Mouse (Mus musculus) layer of hippocampus, adult 9-10 months (tissue): ENCODE data around the gene Taf3.

ENCODE experiments used
- DNase-seq: peaks from one replicate; pipeline ENCODE4 v3.0.0; 2022; ENCODE audit warnings: low spot score

The Taf3 gene

GRCm38 (mm10) chr2:9956546-9956945 is 91.8 kb downstream of the Taf3 start:
- no peak for DNase-seq

DNA sequence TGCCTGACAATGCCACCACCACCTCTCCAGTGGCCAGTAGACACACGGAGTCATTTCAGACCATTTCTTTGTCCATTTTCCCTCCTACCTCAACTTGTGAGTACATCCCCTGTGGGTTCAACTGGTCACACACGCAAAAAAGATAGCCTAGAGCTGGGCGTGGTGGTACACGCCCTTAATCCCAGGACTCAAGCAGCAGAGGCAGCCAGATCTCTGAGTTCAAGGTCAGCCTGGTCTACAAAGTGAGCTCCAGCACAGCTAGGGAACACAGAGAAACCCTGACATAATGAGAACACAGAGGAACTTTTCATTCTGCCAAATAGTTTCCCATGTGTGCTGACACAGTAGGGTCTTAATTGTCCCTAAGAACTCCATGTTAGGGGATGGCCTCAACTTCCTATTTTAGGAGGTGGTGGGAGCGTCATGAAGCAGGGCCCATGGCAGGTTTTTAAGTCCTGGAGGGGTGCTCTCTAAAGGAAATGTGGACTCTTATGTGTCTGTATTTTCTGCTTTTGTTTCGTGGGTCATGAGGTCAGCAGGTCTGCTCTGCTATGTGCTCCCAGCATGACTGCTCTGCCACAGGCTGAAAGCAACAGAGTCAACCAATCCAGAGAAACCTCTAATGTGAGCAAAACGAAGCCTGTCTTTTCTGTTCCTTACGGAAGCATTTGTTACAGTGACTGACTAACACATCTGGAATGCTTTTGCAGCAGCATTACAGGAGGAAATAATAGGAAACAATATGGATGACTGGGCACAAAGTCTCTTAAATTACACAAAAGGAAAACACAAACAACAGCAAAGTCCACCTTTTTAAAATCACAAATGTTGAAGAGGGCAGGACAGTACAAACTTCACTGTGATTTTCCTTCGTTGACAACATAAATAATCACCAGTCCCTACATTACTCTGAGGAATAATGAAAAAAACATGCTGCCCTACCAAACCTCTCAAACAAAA is 92.5 kb downstream of the Taf3 start:
- DNase-seq, result no peak

DNA sequence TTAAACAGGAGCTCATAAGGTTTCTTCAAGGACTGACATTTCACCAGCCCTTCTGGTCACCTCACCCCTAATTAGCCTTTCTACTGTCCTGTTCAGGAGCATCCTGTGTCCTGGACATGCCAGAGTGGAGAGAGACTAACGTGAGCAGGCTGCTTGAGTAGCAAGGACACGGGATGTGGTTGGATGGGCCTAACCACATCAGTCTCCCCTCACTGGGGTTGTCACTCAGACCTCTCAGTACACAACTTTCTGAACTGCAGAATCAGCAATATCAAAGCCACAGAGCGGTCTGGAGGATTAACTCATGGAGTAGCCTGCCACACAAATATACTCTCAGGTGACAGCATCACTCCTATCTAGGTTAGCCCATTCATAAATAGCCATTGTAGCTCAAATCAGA is 101.7 kb downstream of the Taf3 start:
- no peak for DNase-seq

DNA sequence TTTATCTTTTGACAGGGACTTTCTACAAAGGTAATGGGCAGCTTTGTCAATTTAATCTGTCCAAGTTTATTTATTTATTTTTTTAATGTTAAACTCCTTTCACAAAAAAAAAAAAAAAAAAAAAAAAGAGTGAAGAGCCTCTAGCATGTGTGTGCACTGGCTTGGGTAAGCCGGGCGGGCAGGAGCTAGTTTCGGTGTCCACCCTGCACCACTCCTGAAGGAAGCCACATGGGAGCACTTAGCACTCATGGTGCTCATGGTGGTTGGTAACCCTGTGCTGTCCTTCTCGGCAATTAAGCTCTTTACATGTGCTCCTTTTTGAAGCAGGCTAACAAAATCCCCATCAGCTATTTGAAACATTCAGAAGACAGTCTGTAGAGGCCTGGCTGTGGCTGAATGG is 102.8 kb downstream of the Taf3 start:
- no peak for DNase-seq

DNA sequence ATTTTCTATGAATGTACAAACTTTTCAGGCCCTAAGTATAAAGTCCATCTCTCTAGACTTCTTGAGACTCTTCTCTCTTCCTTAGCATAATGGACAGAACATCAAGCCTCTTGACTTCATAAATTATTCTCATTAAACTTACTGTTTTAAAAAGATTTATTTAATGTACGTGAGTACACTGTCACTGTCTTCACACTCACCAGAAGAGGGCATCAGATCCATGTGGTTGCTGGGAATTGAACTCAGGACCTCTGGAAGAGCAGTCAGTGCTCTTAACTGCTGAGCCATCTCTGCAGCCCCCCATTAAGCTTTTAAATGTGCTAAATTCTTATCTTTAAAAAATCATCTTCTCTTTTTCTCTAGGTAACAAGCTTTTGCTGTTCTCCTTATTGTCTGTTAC is 105.4 kb downstream of the Taf3 start:
- DNase-seq, result no peak

GRCm38 (mm10) chr2:9939250-9939649 is 109.1 kb downstream of the Taf3 start:
- no peak for DNase-seq

DNA sequence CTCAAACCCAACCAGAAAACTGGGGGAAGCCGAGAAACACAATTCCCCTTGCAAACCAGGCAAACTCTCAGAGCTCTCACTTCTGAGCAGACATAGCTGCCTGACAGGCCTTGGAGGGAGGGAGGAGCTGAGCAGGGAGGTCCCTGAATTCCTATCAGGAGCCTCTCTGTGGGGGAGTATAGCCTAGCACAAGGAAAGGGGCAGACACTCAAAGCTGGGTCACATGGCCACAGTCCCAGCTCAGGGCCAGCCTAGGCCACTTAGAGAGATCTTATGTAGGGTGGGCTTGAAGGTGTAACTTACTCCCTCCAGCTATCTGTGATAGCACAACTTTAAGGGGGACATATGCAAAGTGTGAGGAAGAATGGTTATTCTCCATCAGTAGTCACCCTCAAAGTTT is 112.4 kb downstream of the Taf3 start:
- no peak for DNase-seq

DNA sequence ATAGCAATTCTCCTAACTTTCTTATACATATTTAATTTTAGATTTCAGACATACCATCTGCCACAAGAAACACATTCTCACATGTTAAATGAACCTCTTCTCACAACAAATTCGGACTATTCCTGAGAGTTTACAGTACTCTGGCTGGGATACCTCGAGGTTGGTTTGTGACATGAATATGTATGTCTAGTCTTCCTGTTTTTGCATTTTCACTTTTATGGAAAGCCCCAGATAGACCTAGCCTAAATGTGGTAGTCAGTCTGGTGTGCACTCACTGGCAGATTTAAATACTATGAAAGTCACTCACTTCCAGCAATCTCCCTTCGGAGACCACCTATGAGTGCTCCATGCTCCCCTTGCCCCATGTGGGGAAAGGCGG is 121.5 kb downstream of the Taf3 start:
- DNase-seq, result no peak

- no peak for DNase-seq
These were observed 122.0 kb downstream of the Taf3 start for GRCm38 (mm10) chr2:9926194-9926904.

DNA sequence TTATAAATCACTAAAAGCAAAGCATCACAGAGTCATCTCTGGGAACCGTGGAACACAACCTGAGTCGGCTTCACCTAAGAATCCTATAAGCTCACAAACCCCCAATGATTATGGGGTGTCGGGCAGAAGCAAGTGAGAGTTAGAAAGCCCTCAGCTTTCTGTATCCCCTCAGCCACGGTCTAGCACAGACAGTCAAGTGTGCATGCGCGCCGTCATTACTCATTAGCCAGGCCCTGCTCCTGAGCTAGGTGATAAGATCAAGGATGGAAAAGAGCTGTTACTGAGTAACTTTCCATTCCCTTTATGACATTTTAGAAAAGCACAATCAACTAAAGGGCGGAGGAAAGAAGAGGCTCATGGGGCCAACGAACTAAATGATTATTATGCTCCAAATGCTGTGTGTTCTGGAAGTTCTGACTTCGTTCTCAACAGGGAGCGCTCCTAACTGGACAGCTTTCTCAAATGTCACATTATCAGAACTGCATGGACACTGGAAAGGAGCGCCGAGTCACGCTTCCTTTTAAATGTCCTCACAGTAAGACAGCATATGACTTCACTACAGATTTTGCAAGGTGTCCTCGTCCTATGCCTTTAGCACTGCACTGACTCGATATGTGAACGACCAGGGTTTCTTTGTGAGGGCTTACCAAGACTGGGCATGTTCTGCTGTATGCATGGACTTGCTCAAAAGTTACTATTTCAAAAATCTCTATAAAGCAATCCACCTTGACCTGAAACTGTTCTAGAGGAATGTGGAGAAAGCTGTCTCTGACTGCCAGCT is 129.5 kb downstream of the Taf3 start:
- DNase-seq, result no peak

DNA sequence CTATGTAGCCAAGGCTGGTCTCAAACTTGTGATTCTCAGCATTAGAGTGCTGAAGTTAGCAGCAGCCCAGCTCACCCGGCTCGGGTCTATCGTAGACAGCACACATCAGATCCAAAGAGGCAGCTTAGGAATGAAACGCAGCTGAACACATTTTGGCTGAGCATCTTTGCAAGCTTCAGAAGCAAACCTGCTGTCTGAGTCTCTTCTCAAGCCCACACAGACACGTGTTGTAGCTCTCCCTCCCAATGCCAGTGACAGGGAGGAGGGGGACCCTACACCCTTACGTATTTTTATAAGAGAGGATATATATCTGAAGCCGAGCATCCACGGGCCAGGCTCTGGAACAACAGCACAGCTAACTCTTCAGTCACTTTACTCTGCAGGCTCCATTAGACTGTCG is 130.8 kb downstream of the Taf3 start:
- no peak for DNase-seq

DNA sequence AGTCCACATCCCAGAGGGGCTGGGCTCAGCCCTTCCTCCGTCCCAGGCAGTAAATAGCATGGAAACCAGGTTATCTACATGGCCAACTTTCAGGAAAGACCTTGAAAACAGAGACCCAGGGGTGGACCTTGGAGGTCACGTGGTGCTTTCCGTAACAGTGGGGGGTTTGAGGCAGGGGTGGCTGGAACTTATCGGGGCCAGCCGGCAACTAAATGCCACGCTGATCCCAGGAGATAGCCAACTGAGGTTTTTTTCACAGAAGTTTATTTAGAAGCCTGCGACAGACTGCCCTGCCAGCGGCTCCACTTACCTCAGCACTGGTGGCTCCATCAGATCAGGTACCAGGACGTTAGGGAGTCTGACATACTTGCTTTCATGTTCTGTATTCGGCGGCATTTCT is 142.4 kb downstream of the Taf3 start:
- DNase-seq, result no peak

- no peak for DNase-seq
These were observed 144.4 kb downstream of the Taf3 start for GRCm38 (mm10) chr2:9903854-9904560.

- DNase-seq, result no peak
These were observed 150.6 kb downstream of the Taf3 start for GRCm38 (mm10) chr2:9897846-9898245.

DNA sequence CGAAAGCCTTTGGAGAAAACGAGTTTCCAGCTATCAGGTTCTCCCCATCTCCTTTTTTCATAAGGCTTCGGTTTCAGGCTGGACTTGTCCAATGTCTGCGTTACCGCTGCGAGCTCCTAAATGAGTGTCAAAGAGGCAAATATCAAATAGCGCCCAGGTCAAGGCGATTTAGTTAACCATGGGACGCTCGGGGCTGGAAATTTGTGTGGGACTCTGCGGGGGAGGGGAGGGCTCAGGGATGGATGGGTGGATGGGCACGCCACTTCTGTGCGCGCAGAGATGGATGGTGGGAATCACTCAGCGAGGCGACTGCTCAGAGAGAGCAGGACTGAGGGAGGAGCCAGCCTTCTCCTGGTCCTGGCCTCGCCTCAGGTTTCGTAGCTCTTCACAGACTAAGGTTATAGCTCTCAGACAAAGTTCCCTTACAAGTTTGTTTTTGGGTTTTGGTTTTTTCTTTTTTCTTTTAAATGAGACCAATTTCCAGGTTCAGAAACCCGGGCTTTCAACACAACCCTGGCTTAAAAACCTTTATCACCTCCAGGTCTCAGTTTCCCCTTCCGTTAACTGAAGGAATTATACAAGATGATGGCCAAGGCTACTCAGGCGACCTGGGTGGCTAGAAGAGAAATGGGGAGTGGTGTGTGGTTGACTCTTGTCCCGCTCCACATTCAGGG is 152.2 kb downstream of the Taf3 start:
- DNase-seq, result no peak

DNA sequence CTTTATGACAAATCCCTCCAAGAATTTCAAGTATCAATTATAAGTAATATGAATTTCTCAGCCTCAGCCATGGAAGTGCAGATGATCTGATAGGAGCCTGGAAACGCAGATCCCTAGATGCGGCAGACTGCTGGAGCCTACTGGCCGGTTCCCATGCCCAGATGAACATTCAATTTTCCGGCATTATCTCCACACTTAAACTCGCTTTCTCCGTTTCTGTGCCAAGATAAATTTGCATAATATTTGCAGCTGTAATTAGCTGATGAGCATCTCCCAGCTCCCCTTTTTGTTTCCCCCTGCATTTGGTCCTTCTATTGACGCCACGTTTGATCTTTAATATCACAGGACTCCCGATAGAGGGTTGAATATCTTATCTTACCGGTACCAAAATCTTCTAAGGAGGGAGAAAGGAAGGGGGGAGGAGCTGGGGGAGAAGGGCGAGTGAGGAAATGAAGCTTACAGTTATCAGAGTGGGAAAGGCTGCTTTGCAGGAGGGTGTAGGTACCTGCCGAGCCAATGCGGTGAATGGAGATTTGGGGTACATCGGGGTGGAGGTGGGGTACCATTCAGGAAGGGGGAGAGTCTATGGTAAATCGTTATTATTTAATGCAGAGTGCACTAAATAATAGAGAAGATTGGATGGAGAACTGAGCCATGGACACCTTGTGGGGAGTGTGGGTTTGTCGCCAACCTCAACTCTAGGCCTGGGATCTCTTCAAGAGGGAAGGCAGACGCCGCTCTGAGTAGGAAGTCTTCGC is 153.4 kb downstream of the Taf3 start:
- DNase-seq, result no peak

GRCm38 (mm10) chr2:9893272-9893953 is 155.0 kb downstream of the Taf3 start:
- no peak for DNase-seq

- DNase-seq, result no peak
These were observed 155.9 kb downstream of the Taf3 start for GRCm38 (mm10) chr2:9892541-9892940.

DNA sequence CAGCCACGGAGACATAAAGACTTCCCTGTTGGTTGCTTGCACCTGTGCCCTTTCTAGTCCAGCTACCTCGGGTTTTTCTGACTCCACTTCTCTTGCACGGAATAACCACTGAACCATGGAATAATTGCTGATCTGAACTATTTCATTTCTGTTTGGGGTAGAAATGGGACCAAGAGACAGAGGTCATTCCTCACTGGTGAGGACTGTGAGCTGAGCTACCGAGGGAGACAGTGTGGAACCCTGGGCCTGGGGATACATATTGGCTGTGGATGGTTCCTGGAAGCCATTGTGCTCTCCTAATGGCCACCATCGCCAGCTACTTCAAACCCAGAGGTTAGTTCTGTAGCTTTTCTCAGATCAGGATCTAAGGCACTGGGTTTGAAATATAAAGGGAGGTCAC is 157.5 kb downstream of the Taf3 start:
- DNase-seq, result no peak

DNA sequence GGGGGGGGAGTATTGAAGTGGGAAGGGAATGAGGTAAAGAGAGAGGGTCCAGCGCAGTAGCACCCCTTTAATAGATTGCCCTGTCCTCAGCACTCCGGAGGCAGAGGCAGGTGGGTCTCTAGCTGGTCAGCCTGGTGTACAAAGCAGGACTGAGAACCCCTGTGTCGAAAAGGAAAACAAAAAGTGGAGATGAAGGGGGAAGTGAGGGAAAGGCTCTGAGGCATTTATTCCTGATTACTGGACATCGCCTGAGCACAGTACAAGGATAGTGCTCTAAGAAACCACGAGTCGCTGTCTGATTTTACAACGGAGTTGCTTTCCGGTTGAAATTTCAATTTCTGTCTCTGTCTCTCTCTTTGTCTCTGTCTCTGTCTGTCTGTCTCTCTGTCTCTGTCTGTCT is 158.1 kb downstream of the Taf3 start:
- DNase-seq, result no peak
